Mouse (Mus musculus) left cerebral cortex, adult 8-10 months (tissue): ENCODE results near the gene Asb16. TPM values are rescaled to one million over a fixed set of nuclear protein-coding genes. Genes with fewer than 3 reads are reported as not detected.

Experiments
- DNase-seq, 2 experiments: peaks; one replicate each; pipeline ENCODE4 v3.0.0; 2022; ENCODE audit warnings: low spot score in 2 of 2
- total RNA-seq, 4 experiments: library from RNA; stranded (reverse); gene quantifications; 2 replicates each; pipeline ENCODE4 v1.2.4; 2022

Asb16 gene
- total RNA-seq, 4 experiments from 2014 or later: 2.8 to 3.7 (median 3.3) TPM

- DNase-seq: no peak
These were observed 41.5 kb downstream of the Asb16 start for GRCm38 (mm10) chr11:102309821-102310617.

GRCm38 (mm10) chr11:102310768-102311695, 42.5 kb downstream of the Asb16 start:
- DNase-seq: no peak

- DNase-seq: peak in 1 of 2 experiments; percentile 3
These were observed 43.4 kb downstream of the Asb16 start for GRCm38 (mm10) chr11:102311966-102312365.

GRCm38 (mm10) chr11:102312586-102312985, 44.0 kb downstream of the Asb16 start:
- peak in 1 of 2 experiments; percentile 5 for DNase-seq

- DNase-seq: peak in 1 of 2 experiments; percentile 4
These were observed 45.8 kb downstream of the Asb16 start for GRCm38 (mm10) chr11:102314321-102314720.

GRCm38 (mm10) chr11:102315690-102316571, 47.4 kb downstream of the Asb16 start:
- peak in 1 of 2 experiments; percentile 10 for DNase-seq

- peak; percentile 57 to 86 for DNase-seq
These were observed 48.2 kb downstream of the Asb16 start for GRCm38 (mm10) chr11:102316572-102317297.

- DNase-seq: peak; percentile 44 to 48
These were observed 48.9 kb downstream of the Asb16 start for GRCm38 (mm10) chr11:102317298-102317900.

GRCm38 (mm10) chr11:102317901-102318575, 49.5 kb downstream of the Asb16 start:
- DNase-seq: peak in 1 of 2 experiments; percentile 51

GRCm38 (mm10) chr11:102318576-102319409, 50.2 kb downstream of the Asb16 start:
- DNase-seq: peak in 1 of 2 experiments; percentile 50

GRCm38 (mm10) chr11:102319410-102319792, 50.9 kb downstream of the Asb16 start, which contains the start of gene Ubtf:
Gene Ubtf, minus strand, starts transcription at chr11:102319742.
- DNase-seq: peak; percentile 62 to 81

GRCm38 (mm10) chr11:102319941-102320685, 51.6 kb downstream of the Asb16 start:
- DNase-seq: peak; percentile 85 to 91

- peak; percentile 65 to 79 for DNase-seq
These were observed 52.1 kb downstream of the Asb16 start for GRCm38 (mm10) chr11:102320686-102321005.

- DNase-seq: no peak
These were observed 53.4 kb downstream of the Asb16 start for GRCm38 (mm10) chr11:102321931-102322330.

- no peak for DNase-seq
These were observed 55.0 kb downstream of the Asb16 start for GRCm38 (mm10) chr11:102323516-102323915.

GRCm38 (mm10) chr11:102327250-102327649, 58.7 kb downstream of the Asb16 start:
- DNase-seq: no peak

- no peak for DNase-seq
These were observed 59.3 kb downstream of the Asb16 start for GRCm38 (mm10) chr11:102327839-102328238.
